Mouse (Mus musculus): Measurements from ENCODE around the gene 1190002N15Rik. TPM values are rescaled to one million over a fixed set of nuclear protein-coding genes. Genes with fewer than 3 reads are reported as not detected.

Gene 1190002N15Rik
- total and polyA plus RNA-seq, 3 experiments: 4.7 to 8.8 TPM; not detected in 1

DNA sequence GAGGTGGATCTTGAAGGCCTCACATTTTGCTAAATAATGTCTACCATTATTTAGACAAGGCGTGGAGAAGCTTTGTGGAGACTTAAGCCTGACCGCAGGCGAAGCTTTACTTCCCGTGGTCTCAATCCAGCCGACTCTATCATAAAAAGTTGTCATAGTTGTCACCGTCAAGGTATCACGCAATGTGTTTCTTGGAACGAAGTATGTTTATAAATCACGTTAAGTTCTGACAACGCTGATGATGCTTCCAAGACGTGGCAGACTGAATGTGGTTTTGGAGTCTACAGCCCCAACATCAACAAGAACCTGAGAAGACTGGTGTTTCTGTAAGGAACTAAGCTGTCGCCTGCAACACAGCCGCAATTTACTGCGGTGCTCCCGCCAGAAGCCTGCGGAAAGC, 56.8 kb downstream of the 1190002N15Rik start:
- H3K27me3 ChIP-seq (ENCODE audit: control insufficient read depth in 1 of 2, insufficient read depth in 2 of 2, low read length in 2 of 2): no peaks in the 10 kb centered on the region; a peak in 1 of 4 replicates
- H3K27ac ChIP-seq (ENCODE audit: control insufficient read depth, low read depth, low read length): no peak overlapping the region
- no peak overlapping the region for H3K4me3 ChIP-seq (ENCODE audit: control insufficient read depth in 1 of 2, insufficient read depth in 1 of 2, low read depth in 2 of 2, low read length in 2 of 2)
- H3K9ac ChIP-seq (ENCODE audit: control insufficient read depth, low read depth, low read length, poor library complexity, severe bottlenecking): no peak overlapping the region
- no peak for DNase-seq (ENCODE audit: low read depth, low spot score)
- H3K36me3 ChIP-seq (ENCODE audit: control insufficient read depth in 1 of 2, insufficient read depth in 2 of 2, low read length in 2 of 2): no peaks in the 10 kb centered on the region
- H3K4me1 ChIP-seq (ENCODE audit: control insufficient read depth in 1 of 2, insufficient read depth in 2 of 2, low read length in 2 of 2): no peaks in the 10 kb centered on the region
- no peaks in the 10 kb centered on the region for H3K79me2 ChIP-seq (ENCODE audit: control insufficient read depth, insufficient read depth, low read length, poor library complexity)
- no peak for TF ChIP-seq POLR2AphosphoS5 (IDR thresholded peaks at IDR 0.05; ENCODE audit: borderline replicate concordance, low read depth, low read length)
- no peak for TF ChIP-seq EP300 (IDR thresholded peaks at IDR 0.05; ENCODE audit: low read depth in 1 of 2, low read length in 2 of 2)
- TF ChIP-seq E2F4 (IDR thresholded peaks at IDR 0.05; ENCODE audit: borderline replicate concordance, low read depth, low read length): no peak
- no peak for TF ChIP-seq SMC3 (IDR thresholded peaks at IDR 0.05; ENCODE audit: low read depth, low read length)
- no peak for TF ChIP-seq MYB (IDR thresholded peaks at IDR 0.05; ENCODE audit: low read depth, low read length)
- TF ChIP-seq KAT2A (conservative IDR thresholded peaks at IDR 0.05; ENCODE audit: low read depth, low read length): no peak
- no peaks in the 10 kb centered on the region for H3K9me3 ChIP-seq (replicated peaks; ENCODE audit: insufficient read depth, low read length)

GRCm38 (mm10) chr9:94479382-94479781, 58.5 kb downstream of the 1190002N15Rik start:
- H3K36me3 ChIP-seq (ENCODE audit: control insufficient read depth in 1 of 2, insufficient read depth in 2 of 2, low read length in 2 of 2): no peaks in the 10 kb centered on the region
- H3K4me3 ChIP-seq (ENCODE audit: control insufficient read depth in 1 of 2, insufficient read depth in 1 of 2, low read depth in 2 of 2, low read length in 2 of 2): no peak overlapping the region
- H3K27ac ChIP-seq (ENCODE audit: control insufficient read depth, low read depth, low read length): no peak overlapping the region
- no peak for DNase-seq (ENCODE audit: low read depth, low spot score)
- TF ChIP-seq CHD1 (IDR thresholded peaks at IDR 0.05; ENCODE audit: low read depth, low read length): no peak
- TF ChIP-seq MAZ (IDR thresholded peaks at IDR 0.05; ENCODE audit: low read depth, low read length): no peak
- no peak for TF ChIP-seq POLR2AphosphoS2 (IDR thresholded peaks at IDR 0.05; ENCODE audit: low read length)
- no peak for TF ChIP-seq ZKSCAN1 (IDR thresholded peaks at IDR 0.05; ENCODE audit: low read depth, low read length)
- TF ChIP-seq HCFC1 (IDR thresholded peaks at IDR 0.05; ENCODE audit: low read depth, low read length): no peak
- TF ChIP-seq ELF1 (IDR thresholded peaks at IDR 0.05; ENCODE audit: low read depth, low read length): no peak
- no peak for TF ChIP-seq CHD2 (IDR thresholded peaks at IDR 0.05; ENCODE audit: low read length)
- TF ChIP-seq ZNF384 (IDR thresholded peaks at IDR 0.05; ENCODE audit: low read depth, low read length): no peak
- TF ChIP-seq ZC3H11A (IDR thresholded peaks at IDR 0.05; ENCODE audit: low read depth, low read length): no peak
- TF ChIP-seq NELFE (IDR thresholded peaks at IDR 0.05; ENCODE audit: low read depth, low read length): no peak
- TF ChIP-seq TBP (IDR thresholded peaks at IDR 0.05; ENCODE audit: low read depth, low read length): no peak
- TF ChIP-seq MXI1 (IDR thresholded peaks at IDR 0.05; ENCODE audit: low read depth, low read length): no peak
- no peak for TF ChIP-seq USF1 (IDR thresholded peaks at IDR 0.05; ENCODE audit: low read depth, low read length)
- H3K27me3 ChIP-seq (ENCODE audit: control insufficient read depth in 1 of 2, insufficient read depth in 2 of 2, low read length in 2 of 2): no peaks in the 10 kb centered on the region; a peak in 1 of 4 replicates
- H3K9me3 ChIP-seq (replicated peaks; ENCODE audit: insufficient read depth, low read length): no peaks in the 10 kb centered on the region
- no peak overlapping the region for H3K9ac ChIP-seq (ENCODE audit: control insufficient read depth, low read depth, low read length, poor library complexity, severe bottlenecking)
- no peaks in the 10 kb centered on the region for H3K79me2 ChIP-seq (ENCODE audit: control insufficient read depth, insufficient read depth, low read length, poor library complexity)
- H3K4me1 ChIP-seq (ENCODE audit: control insufficient read depth in 1 of 2, insufficient read depth in 2 of 2, low read length in 2 of 2): no peaks in the 10 kb centered on the region

Data from MEL (cell line).